Mouse (Mus musculus) T-cell, adult 2 months (primary cell): ENCODE results near the gene Six2.

Experiments used
- DNase-seq: peaks from one replicate; pipeline ENCODE4 v3.0.0; 2022; ENCODE audit warnings: low spot score

Gene Six2

DNA sequence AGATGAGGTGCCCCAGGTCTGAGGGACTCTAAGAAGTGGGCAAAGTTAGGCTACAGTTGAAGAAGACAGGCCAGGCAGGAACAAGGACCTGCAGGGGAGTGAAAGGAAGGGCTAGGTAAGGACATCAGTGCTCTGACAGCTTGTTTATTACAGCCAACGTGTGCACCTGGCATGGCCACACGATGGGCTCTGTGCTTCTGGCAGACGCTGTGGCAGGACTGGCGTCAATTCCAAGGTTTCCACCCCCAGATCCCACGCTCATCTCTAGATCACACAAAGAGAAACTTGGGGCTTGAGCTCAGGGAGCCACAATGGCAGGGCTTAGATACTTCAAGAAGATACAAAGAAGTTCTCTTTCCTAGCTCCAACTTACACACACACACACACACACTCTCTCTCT is 26.6 kb downstream of the Six2 start:
- DNase-seq = no peak

DNA sequence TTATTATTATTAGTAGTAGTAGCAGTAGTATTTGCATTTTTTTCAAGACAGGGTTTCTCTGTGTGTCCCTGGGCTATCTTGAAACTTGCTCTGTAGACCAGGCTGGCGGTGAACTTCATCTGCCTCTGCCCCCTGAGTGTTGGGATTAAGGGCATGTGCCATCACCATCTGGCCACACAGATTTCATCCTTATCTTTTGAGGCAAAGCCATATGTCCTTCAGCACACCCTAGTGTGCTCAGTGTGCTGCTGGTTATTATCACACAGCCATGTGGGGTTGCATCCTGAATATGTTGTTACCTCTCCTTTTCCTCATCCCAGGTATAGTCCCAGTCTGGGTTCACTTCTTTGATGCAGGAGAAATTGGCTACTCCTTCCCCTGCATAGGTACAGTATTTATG is 28.1 kb downstream of the Six2 start:
- no peak for DNase-seq

DNA sequence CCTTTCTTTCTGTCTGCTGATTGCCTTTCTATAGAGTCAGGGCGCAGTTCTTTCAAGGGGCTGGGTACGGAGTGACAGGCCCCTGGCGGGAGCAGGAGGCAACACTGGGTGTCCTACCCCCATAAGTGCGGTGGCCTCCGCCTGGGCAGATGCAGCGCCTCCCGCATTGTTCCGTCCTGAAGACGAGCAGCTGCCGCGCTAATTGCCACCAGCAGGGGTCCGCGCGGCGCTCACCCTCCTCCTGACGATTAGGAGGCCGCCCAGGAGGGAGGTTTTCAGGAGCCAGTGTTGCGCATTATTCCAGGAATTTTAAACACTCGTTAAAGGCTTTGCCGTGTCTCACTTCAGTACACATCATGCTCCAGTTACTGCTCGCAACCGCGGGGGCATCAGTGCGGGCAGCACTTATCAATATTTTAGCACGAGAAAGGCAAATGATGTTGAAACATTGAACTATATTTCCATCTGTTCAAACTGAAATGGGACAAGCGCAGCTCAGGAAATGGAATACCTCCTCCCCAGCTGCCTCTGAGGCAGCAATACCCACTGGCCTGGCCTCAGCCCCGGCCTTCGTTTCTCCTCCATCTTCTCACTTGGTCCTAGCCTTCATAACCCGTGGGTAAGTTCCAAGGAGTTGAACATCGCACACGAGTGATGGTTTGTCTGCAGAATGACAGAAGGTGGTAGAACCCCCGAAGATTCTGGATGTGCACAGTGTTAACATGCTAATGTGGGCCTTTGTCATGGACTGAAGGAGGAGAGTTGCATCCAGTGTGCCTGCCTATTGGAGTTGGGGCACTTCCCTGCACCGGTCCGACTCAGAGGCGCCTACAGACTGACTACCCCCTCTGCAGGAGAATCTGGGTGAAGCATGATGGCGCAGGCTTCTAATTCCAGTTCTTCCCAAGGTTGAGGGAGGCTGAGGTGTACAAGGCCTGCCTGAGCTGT is 42.1 kb downstream of the Six2 start:
- DNase-seq = no peak

DNA sequence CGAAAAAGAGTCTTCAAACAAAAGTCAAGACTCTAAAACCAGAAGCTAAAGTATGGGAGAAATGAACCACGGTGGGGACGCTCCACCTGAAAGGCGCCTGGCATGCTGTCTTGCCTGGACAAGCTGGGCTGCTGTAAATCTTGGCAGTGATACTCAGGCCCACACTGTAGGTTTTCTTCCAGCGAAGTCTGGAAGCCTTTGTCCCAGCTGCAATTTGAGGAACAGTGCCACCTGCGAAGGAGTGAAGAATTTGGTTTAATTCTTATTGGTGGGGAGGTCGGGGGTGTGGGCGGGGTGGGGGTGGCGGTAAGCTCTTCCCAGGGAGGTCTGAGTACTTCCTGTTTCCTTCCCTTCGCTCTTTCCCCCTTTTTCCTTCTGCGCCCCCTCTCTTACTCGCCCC is 42.8 kb downstream of the Six2 start:
- DNase-seq = no peak

DNA sequence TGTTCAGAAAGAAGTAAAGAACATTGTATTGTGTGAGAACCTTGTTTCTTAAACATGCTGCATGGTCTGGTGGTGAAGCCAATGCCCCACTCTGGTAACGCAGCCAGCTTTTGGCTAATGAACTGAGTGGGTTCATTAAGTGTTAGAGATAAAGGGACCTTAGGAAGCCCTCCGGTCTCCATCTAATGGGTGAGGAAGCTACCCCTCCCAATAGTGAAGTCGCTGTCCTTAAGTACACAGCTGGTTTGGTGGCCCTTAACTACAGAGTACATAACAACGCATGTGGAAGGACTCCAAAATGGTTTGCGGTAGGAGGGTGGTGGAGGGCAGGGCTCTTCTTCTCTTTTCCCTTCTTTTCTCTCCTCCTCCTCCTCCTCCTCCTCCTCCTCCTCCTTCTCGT is 50.2 kb downstream of the Six2 start:
- DNase-seq = no peak
